Mouse (Mus musculus): ENCODE data around the gene Ntrk2.

DNA sequence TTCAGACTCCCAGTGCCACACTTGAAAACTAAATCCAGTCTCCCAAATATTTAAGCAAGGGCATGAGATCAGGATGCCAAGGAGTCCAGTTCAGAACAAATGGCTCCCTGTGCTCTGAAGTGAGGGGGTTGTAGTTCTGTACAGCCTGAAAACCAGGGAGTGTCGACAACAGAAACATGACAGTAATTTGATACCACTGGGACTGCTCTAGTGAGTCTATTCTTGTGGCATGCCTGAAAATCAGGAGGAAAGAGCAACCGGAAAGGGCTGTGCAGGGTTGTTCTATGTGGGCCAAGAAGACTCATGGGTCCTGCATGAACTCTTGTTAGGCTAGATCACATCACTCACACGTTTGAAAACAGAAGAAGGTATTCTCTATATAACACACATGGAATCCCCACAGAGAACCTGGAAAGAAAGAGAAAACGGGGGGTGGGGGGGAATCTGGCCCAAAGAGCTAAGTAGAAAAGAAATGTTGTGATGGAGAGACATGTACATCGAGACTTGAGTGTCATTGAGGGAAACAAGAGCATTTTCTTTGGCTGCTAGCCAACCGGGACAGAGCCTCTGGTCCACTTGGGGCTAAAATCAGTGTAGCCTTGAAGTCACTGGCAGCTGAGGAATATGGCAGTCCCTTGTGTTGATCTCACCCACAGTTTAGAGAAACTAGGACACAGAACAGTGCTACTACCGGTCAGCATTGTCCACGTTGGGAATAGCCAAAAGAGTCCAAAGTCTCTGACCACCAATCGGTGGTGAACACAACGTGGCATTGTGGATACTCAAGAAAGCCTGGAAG lies 313.4 kb downstream of the Ntrk2 start:
- TF ChIP-seq CTCF (IDR thresholded peaks at IDR 0.05; ENCODE audit: low read depth) (no peak), EP300 (IDR thresholded peaks at IDR 0.05; ENCODE audit: low read depth) (no peak)

Measured in heart, postnatal 0 days (tissue).